Mouse (Mus musculus) ES-CJ7 (cell line): ENCODE results near the gene Kifc3.

Experiments
- DNase-seq: peaks from one replicate; pipeline ENCODE4 v3.0.0; 2011; ENCODE audit warnings: low read depth, low spot score

Kifc3 gene

GRCm38 (mm10) chr8:95137201-95137600 lies 65.4 kb downstream of the Kifc3 start:
- DNase-seq: no peak

- peak; percentile 58 for DNase-seq
Observed at GRCm38 (mm10) chr8:95136218-95136617, 66.4 kb downstream of the Kifc3 start.

- no peak for DNase-seq
Observed at GRCm38 (mm10) chr8:95135242-95135641, 67.4 kb downstream of the Kifc3 start.

- peak; percentile 59 for DNase-seq
Observed at GRCm38 (mm10) chr8:95134186-95134585, 68.4 kb downstream of the Kifc3 start.

- no peak for DNase-seq
Observed at GRCm38 (mm10) chr8:95131983-95132382, 70.6 kb downstream of the Kifc3 start.

GRCm38 (mm10) chr8:95130966-95131537 lies 71.6 kb downstream of the Kifc3 start:
- DNase-seq: peak; percentile 91

GRCm38 (mm10) chr8:95128750-95129260 lies 73.8 kb downstream of the Kifc3 start:
- no peak for DNase-seq

GRCm38 (mm10) chr8:95127658-95128057 lies 75.0 kb downstream of the Kifc3 start:
- DNase-seq: no peak

- DNase-seq: no peak
Observed at GRCm38 (mm10) chr8:95126497-95126896, 76.1 kb downstream of the Kifc3 start.

- peak; percentile 85 for DNase-seq
Observed at GRCm38 (mm10) chr8:95123455-95123854, 79.2 kb downstream of the Kifc3 start.

- peak; percentile 88 for DNase-seq
Observed at GRCm38 (mm10) chr8:95113750-95114149, 88.9 kb downstream of the Kifc3 start.

- DNase-seq: no peak
Observed at GRCm38 (mm10) chr8:95113108-95113507, 89.5 kb downstream of the Kifc3 start.

- no peak for DNase-seq
Observed at GRCm38 (mm10) chr8:95112594-95112993, 90.0 kb downstream of the Kifc3 start.

GRCm38 (mm10) chr8:95107306-95107705 lies 95.3 kb downstream of the Kifc3 start:
- DNase-seq: no peak

- no peak for DNase-seq
Observed at GRCm38 (mm10) chr8:95101972-95102371, 100.6 kb downstream of the Kifc3 start.

- peak; percentile 69 for DNase-seq
Observed at GRCm38 (mm10) chr8:95099009-95099408, 103.6 kb downstream of the Kifc3 start.

- no peak for DNase-seq
Observed at GRCm38 (mm10) chr8:95093574-95093973, 109.0 kb downstream of the Kifc3 start.

GRCm38 (mm10) chr8:95085432-95086141 lies 117.0 kb downstream of the Kifc3 start:
- no peak for DNase-seq

- peak; percentile 61 for DNase-seq
Observed at GRCm38 (mm10) chr8:95084744-95085431, 117.7 kb downstream of the Kifc3 start.

GRCm38 (mm10) chr8:95084261-95084660 lies 118.4 kb downstream of the Kifc3 start:
- no peak for DNase-seq

- DNase-seq: peak; percentile 48
Observed at GRCm38 (mm10) chr8:95081650-95082049, 121.0 kb downstream of the Kifc3 start.
